In the genomic region with DNA sequence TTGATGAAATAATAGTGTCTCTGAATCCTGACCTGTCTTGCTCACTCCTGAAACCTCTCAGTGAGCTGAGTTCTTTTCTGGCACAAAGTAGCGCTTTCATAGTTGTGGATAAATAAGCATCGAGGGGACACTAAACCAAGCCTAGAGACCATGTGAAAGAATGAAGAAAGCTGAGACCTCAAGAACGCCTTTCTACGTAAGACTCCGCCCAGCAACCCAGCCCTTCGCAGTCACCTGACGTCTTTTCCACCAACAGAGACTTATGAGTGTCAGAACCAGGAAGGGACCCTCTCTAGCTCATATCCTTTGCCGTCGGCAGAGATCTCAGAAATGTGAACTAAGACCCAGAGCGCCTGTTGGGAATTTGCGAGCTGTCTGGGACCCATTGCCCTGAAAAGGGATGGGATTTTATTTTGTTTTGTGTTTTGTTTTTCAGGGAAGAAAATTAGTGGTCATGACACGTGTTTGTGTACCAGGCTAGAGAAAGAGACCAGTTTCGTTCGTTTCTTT, we compare ENCODE assay signal across 8 mouse cellular contexts. TPM values are rescaled to one million over a fixed set of nuclear protein-coding genes. Genes with fewer than 3 reads are reported as not detected.
DNase-seq lines count a peak whose midpoint lies in the region; ATAC-seq and TF ChIP-seq lines count a peak whose summit lies in the region.

No protein-coding gene starts in this region.

- TF ChIP-seq CTCF in MEL (IDR thresholded peaks at IDR 0.05 in 2 of 3, conservative IDR thresholded peaks at IDR 0.05 in 1 of 3; ENCODE audit: control insufficient read depth in 1 of 3, insufficient read depth in 1 of 3, low read depth in 2 of 3, low read length in 3 of 3, poor library complexity in 1 of 3, severe bottlenecking in 1 of 3): no peak
- no peak for TF ChIP-seq CTCF in olfactory bulb, adult 2 months (IDR thresholded peaks at IDR 0.05; ENCODE audit: insufficient read depth, low read depth, low read length)

- intact Hi-C loops in heart, postnatal 14 days (cut with DNase I): loop anchor here (1.0 to 5.0 kb wide), 4 partner anchors 78 to 282 kb away; a partner anchor contains a TSS

- H3K27ac ChIP-seq in MEL (ENCODE audit: control insufficient read depth, low read depth, low read length): peak overlapping the region; percentile 92
- H3K27ac ChIP-seq in forebrain, embryonic 13.5 days: peak overlapping the region; percentile 25; the same call in 1 of the 2 replicates
- peak overlapping the region; percentile 80 for H3K27ac ChIP-seq in lung, embryonic 15.5 days
- H3K27ac ChIP-seq in olfactory bulb, adult 2 months (ENCODE audit: insufficient read depth, low read depth, low read length): no peak overlapping the region

- peaks cover 1% of the 10 kb centered on the region; the same call in 1 of the 2 replicates for H3K79me2 ChIP-seq in MEL (ENCODE audit: control insufficient read depth, insufficient read depth, low read length, poor library complexity)

- no peaks in the 10 kb centered on the region for H3K27me3 ChIP-seq in MEL (ENCODE audit: control insufficient read depth in 1 of 2, insufficient read depth in 2 of 2, low read length in 2 of 2)
- peaks cover 31% of the 10 kb centered on the region for H3K27me3 ChIP-seq in forebrain, embryonic 13.5 days
- H3K27me3 ChIP-seq in lung, embryonic 15.5 days: peaks cover under 1% of the 10 kb centered on the region; the same call in 1 of the 2 replicates

- peaks cover 0 to 12% of the 10 kb centered on the region in 2 experiments; a peak in 2 of 4 replicates for H3K36me3 ChIP-seq in MEL (ENCODE audit: control insufficient read depth in 1 of 2, insufficient read depth in 2 of 2, low read length in 2 of 2)
- H3K36me3 ChIP-seq in forebrain, embryonic 13.5 days (ENCODE audit: poor library complexity, severe bottlenecking): no peaks in the 10 kb centered on the region
- H3K36me3 ChIP-seq in lung, embryonic 15.5 days: no peaks in the 10 kb centered on the region

- no peak for TF ChIP-seq RAD21 in MEL (IDR thresholded peaks at IDR 0.05; ENCODE audit: low read depth, low read length)

- DNase-seq in MEL (ENCODE audit: low read depth, low spot score): peak; percentile 96
- peak; percentile 57 to 64 for DNase-seq in heart, postnatal 14 days
- peak; percentile 69 for DNase-seq in layer of hippocampus, adult 11-12 months (ENCODE audit: low spot score)
- peak; percentile 90 for DNase-seq in thymus, postnatal 0 days (ENCODE audit: low spot score)

- peak; percentile 47; the same call in 1 of the 2 replicates for ATAC-seq in cerebellum, adult (ENCODE audit: insufficient number of reproducible peaks, low FRiP score, low TSS enrichment)
- ATAC-seq in forebrain, embryonic 13.5 days: peak; percentile 89
- peak; percentile 84 for ATAC-seq in lung, embryonic 15.5 days (ENCODE audit: borderline replicate concordance, extremely low read depth, low FRiP score, low TSS enrichment)

- H3K4me1 ChIP-seq in MEL (ENCODE audit: control insufficient read depth in 1 of 2, insufficient read depth in 2 of 2, low read length in 2 of 2): peaks cover 5 to 21% of the 10 kb centered on the region in 2 experiments
- peaks cover 14% of the 10 kb centered on the region for H3K4me1 ChIP-seq in forebrain, embryonic 13.5 days
- peaks cover 16% of the 10 kb centered on the region for H3K4me1 ChIP-seq in lung, embryonic 15.5 days
- H3K4me1 ChIP-seq in olfactory bulb, adult 2 months (ENCODE audit: control insufficient read depth, insufficient read depth, low read length): peaks cover 11% of the 10 kb centered on the region

- WGBS in forebrain, embryonic 13.5 days: 6% methylated on average over 14 of the region's 14 CpGs
- 4% methylated on average over 14 of the region's 14 CpGs for WGBS in lung, embryonic 15.5 days
- under 1% methylated on average over 14 of the region's 14 CpGs for WGBS in olfactory bulb, adult 2 months

- peak overlapping the region; percentile 59 for H3K4me2 ChIP-seq in forebrain, embryonic 13.5 days
- peak overlapping the region; percentile 62 for H3K4me2 ChIP-seq in lung, embryonic 15.5 days

- TF ChIP-seq POLR2A in MEL (IDR thresholded peaks at IDR 0.05; ENCODE audit: control insufficient read depth in 1 of 2, insufficient read depth in 1 of 2, low read depth in 1 of 2, low read length in 2 of 2, poor library complexity in 1 of 2): peak; percentile 28 to 95; a peak in 2 of 4 replicates
- no peak for TF ChIP-seq POLR2A in olfactory bulb, adult 2 months (IDR thresholded peaks at IDR 0.05; ENCODE audit: insufficient read depth, low read depth, low read length)

- H3K4me3 ChIP-seq in MEL (ENCODE audit: control insufficient read depth in 1 of 2, insufficient read depth in 1 of 2, low read depth in 2 of 2, low read length in 2 of 2): peak overlapping the region; percentile 68 to 99
- H3K4me3 ChIP-seq in forebrain, embryonic 13.5 days: peak overlapping the region; percentile 55
- peak overlapping the region; percentile 66 for H3K4me3 ChIP-seq in lung, embryonic 15.5 days
- peak overlapping the region; percentile 61 for H3K4me3 ChIP-seq in olfactory bulb, adult 2 months (ENCODE audit: insufficient read depth, low read depth, low read length)

- no peak for TF ChIP-seq EP300 in MEL (IDR thresholded peaks at IDR 0.05; ENCODE audit: low read depth in 1 of 2, low read length in 2 of 2)

- H3K9ac ChIP-seq in MEL (ENCODE audit: control insufficient read depth, low read depth, low read length, poor library complexity, severe bottlenecking): peak overlapping the region; percentile 88
- H3K9ac ChIP-seq in forebrain, embryonic 13.5 days: peak overlapping the region; percentile 52
- peak overlapping the region; percentile 41; the same call in 1 of the 2 replicates for H3K9ac ChIP-seq in lung, embryonic 15.5 days

- no peaks in the 10 kb centered on the region for H3K9me3 ChIP-seq in MEL (replicated peaks; ENCODE audit: insufficient read depth, low read length)
- H3K9me3 ChIP-seq in forebrain, embryonic 13.5 days (replicated peaks): no peaks in the 10 kb centered on the region
- no peaks in the 10 kb centered on the region for H3K9me3 ChIP-seq in lung, embryonic 15.5 days

TF ChIP-seq in MEL, 35 proteins besides CTCF, POLR2A, EP300 and RAD21 (continues in another document):
- TF ChIP-seq USF2 (IDR thresholded peaks at IDR 0.05; ENCODE audit: borderline replicate concordance in 1 of 2, insufficient read depth in 1 of 2, low read depth in 1 of 2, low read length in 2 of 2): peak in 1 of 2 experiments; percentile 69; a peak in 2 of 4 replicates
- peak; percentile 89 for TF ChIP-seq MAX (IDR thresholded peaks at IDR 0.05; ENCODE audit: low read length)
- TF ChIP-seq ETS1 (IDR thresholded peaks at IDR 0.05; ENCODE audit: low read depth, low read length): no peak
- no peak for TF ChIP-seq SMC3 (IDR thresholded peaks at IDR 0.05; ENCODE audit: low read depth, low read length)
- peak; percentile 88 for TF ChIP-seq ELF1 (IDR thresholded peaks at IDR 0.05; ENCODE audit: low read depth, low read length)
- no peak for TF ChIP-seq MEF2A (IDR thresholded peaks at IDR 0.05; ENCODE audit: extremely low read depth, insufficient replicate concordance, low read depth, low read length, poor library complexity, severe bottlenecking)
- peak; percentile 95 for TF ChIP-seq ZMIZ1 (IDR thresholded peaks at IDR 0.05; ENCODE audit: low read depth, low read length)
- peak; percentile 96 for TF ChIP-seq USF1 (IDR thresholded peaks at IDR 0.05; ENCODE audit: low read depth, low read length)
- no peak for TF ChIP-seq RCOR1 (IDR thresholded peaks at IDR 0.05; ENCODE audit: low read depth, low read length)
- peak; percentile 78; the same call in 1 of the 2 replicates for TF ChIP-seq POLR2AphosphoS2 (IDR thresholded peaks at IDR 0.05; ENCODE audit: low read length)
- peak; percentile 57 for TF ChIP-seq HCFC1 (IDR thresholded peaks at IDR 0.05; ENCODE audit: low read depth, low read length)
- TF ChIP-seq JUND (IDR thresholded peaks at IDR 0.05; ENCODE audit: low read depth, low read length): no peak
- peak; percentile 82 for TF ChIP-seq NELFE (IDR thresholded peaks at IDR 0.05; ENCODE audit: low read depth, low read length)
- TF ChIP-seq MAZ (IDR thresholded peaks at IDR 0.05; ENCODE audit: low read depth, low read length): no peak
- TF ChIP-seq CHD2 (IDR thresholded peaks at IDR 0.05; ENCODE audit: low read length): no peak
- no peak for TF ChIP-seq TAL1 (IDR thresholded peaks at IDR 0.05; ENCODE audit: low read length)
- TF ChIP-seq BHLHE40 (IDR thresholded peaks at IDR 0.05; ENCODE audit: borderline replicate concordance, low read depth, low read length): no peak
- TF ChIP-seq GATA1 (IDR thresholded peaks at IDR 0.05; ENCODE audit: low read depth, low read length): no peak
- TF ChIP-seq ZNF384 (IDR thresholded peaks at IDR 0.05; ENCODE audit: low read depth, low read length): no peak
- 0 out of 2 replicates have a peak, but pooled peaks have one; percentile 44 for TF ChIP-seq CHD1 (IDR thresholded peaks at IDR 0.05; ENCODE audit: low read depth, low read length)
- no peak for TF ChIP-seq TBP (IDR thresholded peaks at IDR 0.05; ENCODE audit: low read depth, low read length)
- no peak for TF ChIP-seq E2F4 (IDR thresholded peaks at IDR 0.05; ENCODE audit: borderline replicate concordance, low read depth, low read length)

RNA-seq across cellular contexts. Expression of a gene that starts 7.7 kb away (rescaled TPM):
- 56.1 and 69.2 TPM in 2 replicates for total RNA-seq in MEL (2012; rRNA removed)
- 10 to 100 TPM in 1 of 2 experiments, not detected in 1; 56.2 TPM for polyA plus RNA-seq in MEL (2012; ENCODE audit: insufficient read depth in 1 of 2, insufficient read length in 2 of 2, low read depth in 1 of 2, low replicate concordance in 2 of 2, missing spikeins in 1 of 2)
- polyA plus RNA-seq in forebrain, embryonic 13.5 days (2015; fragmentation: Nextera tagmentation; extraction: Ambion mirVana): 19.2 and 22.0 TPM in 2 replicates
- 10 to 100 TPM; 30.0 to 34.2 TPM for total RNA-seq in heart, postnatal 14 days (2021)
- 35.5 and 42.1 TPM in 2 replicates for polyA plus RNA-seq in lung, embryonic 15.5 days (2015; fragmentation: Nextera tagmentation; extraction: Ambion mirVana)
- polyA plus RNA-seq in olfactory bulb, adult 2 months (2012; ENCODE audit: insufficient read depth, insufficient read length, low replicate concordance, missing spikeins): not detected in 2 replicates
- 28.2 and 30.5 TPM in 2 replicates for polyA plus RNA-seq in thymus, postnatal 0 days (2015; fragmentation: Nextera tagmentation; extraction: Ambion mirVana)

RNA-seq across cellular contexts. Expression of a gene that starts 22.8 kb away (rescaled TPM):
- total RNA-seq in MEL (2012; rRNA removed): not detected in 2 replicates
- not detected for polyA plus RNA-seq in MEL (2012; ENCODE audit: insufficient read depth in 1 of 2, insufficient read length in 2 of 2, low read depth in 1 of 2, low replicate concordance in 2 of 2, missing spikeins in 1 of 2)
- not detected in 2 replicates for polyA plus RNA-seq in forebrain, embryonic 13.5 days (2015; fragmentation: Nextera tagmentation; extraction: Ambion mirVana)
- total RNA-seq in heart, postnatal 14 days (2021): under 1 TPM in 1 of 2 experiments, not detected in 1; 0.22 TPM
- polyA plus RNA-seq in lung, embryonic 15.5 days (2015; fragmentation: Nextera tagmentation; extraction: Ambion mirVana): not detected in 2 replicates
- not detected in 2 replicates for polyA plus RNA-seq in olfactory bulb, adult 2 months (2012; ENCODE audit: insufficient read depth, insufficient read length, low replicate concordance, missing spikeins)
- polyA plus RNA-seq in thymus, postnatal 0 days (2015; fragmentation: Nextera tagmentation; extraction: Ambion mirVana): not detected in 2 replicates

Comparison
In these comparisons a context has a peak if more than half of its experiments do, and no peak if none do; other contexts are left out.
1. RNA of a gene that starts 7.7 kb away (polyA plus RNA-seq): 56.2 TPM in MEL, 35.5 to 42.1 TPM in lung, embryonic 15.5 days, 28.2 to 30.5 TPM in thymus, postnatal 0 days and 19.2 to 22.0 TPM in forebrain, embryonic 13.5 days; not detected in olfactory bulb, adult 2 months; every median in the first group is over 10 times any median in the second.
2. Peak in every context shown above with its lines, with median percentiles within 50 percentile points of each other: DNase-seq, H3K4me3 ChIP-seq, H3K9ac ChIP-seq and ATAC-seq.